Mouse (Mus musculus) neural tube, embryonic 12.5 days (tissue): Measurements from ENCODE around the gene Gpr39. TPM values are rescaled to one million over a fixed set of nuclear protein-coding genes. Genes with fewer than 3 reads are reported as not detected.

Experiments used
- ATAC-seq: fragments of 200-750 bp; cut with Nextera tagmentation; 2 replicates; pipeline ENCODE4 v1.8.0; 2017; ENCODE audit warnings: low read depth, mild to moderate bottlenecking, moderate TSS enrichment, moderate library complexity; ENCODE audit not compliant: low FRiP score
- H3K27ac ChIP-seq: fragments of 300-500 bp; sonication (generic); 2 replicates; pipeline ENCODE4 v1.5.1; 2016
- H3K27me3 ChIP-seq: fragments of 300-500 bp; sonication (generic); replicated peaks from 2 replicates; pipeline ENCODE4 v1.6.1; 2016; ENCODE audit warnings: mild to moderate bottlenecking
- H3K36me3 ChIP-seq: fragments of 300-500 bp; sonication (generic); 2 replicates; pipeline ENCODE4 v1.6.1; 2016; ENCODE audit warnings: mild to moderate bottlenecking
- H3K4me1 ChIP-seq: fragments of 300-500 bp; sonication (generic); 2 replicates; pipeline ENCODE4 v1.6.1; 2016
- H3K4me2 ChIP-seq: fragments of 300-500 bp; sonication (generic); replicated peaks from 2 replicates; pipeline ENCODE4 v1.6.1; 2016; ENCODE audit warnings: mild to moderate bottlenecking
- H3K4me3 ChIP-seq: fragments of 300-500 bp; sonication (generic); 2 replicates; pipeline ENCODE4 v1.5.1; 2016
- H3K9ac ChIP-seq: fragments of 300-500 bp; sonication (generic); 2 replicates; pipeline ENCODE4 v1.6.1; 2016; ENCODE audit warnings: mild to moderate bottlenecking
- H3K9me3 ChIP-seq: fragments of 300-500 bp; sonication (generic); 2 replicates; pipeline ENCODE4 v1.6.1; 2016; ENCODE audit warnings: mild to moderate bottlenecking
- WGBS: fragments of 180-500 bp; shearing (Covaris S2); methylation state at CpG from one replicate; pipeline ENCODE4 v1.1.7; 2016; 5-methylcytosine and 5-hydroxymethylcytosine counted together
- polyA plus RNA-seq: library from polyadenylated mRNA; unstranded; fragments of >200 nt; fragmentation: Nextera tagmentation; extraction: Ambion mirVana; gene quantifications from 2 replicates; pipeline ENCODE4 v1.2.1, GENCODE M21; 2016

Gpr39 gene
- polyA plus RNA-seq, 1 experiment from 2014 or later, result not detected

- WGBS, result 70% methylated on average over 3 of the region's 3 CpGs
- no peaks in the 10 kb centered on the region for H3K9me3 ChIP-seq
- no peak overlapping the region for H3K4me3 ChIP-seq
These were observed 28.6 kb downstream of the Gpr39 start for GRCm38 (mm10) chr1:125705412-125705811.

GRCm38 (mm10) chr1:125715286-125715685 lies 38.5 kb downstream of the Gpr39 start:
- Histone ChIP-seq H3K36me3 (no peaks in the 10 kb centered on the region), H3K4me3 (no peak overlapping the region), H3K9me3 (no peaks in the 10 kb centered on the region), H3K27me3 (no peaks in the 10 kb centered on the region), H3K9ac (no peak overlapping the region), H3K4me1 (no peaks in the 10 kb centered on the region), H3K27ac (no peak overlapping the region), H3K4me2 (no peak overlapping the region)
- 60% methylated on average over 3 of the region's 3 CpGs for WGBS
- ATAC-seq, result no peak

More at GRCm38 (mm10) chr1:125705412-125705811, 28.6 kb downstream of the Gpr39 start:
- H3K27me3 ChIP-seq, result no peaks in the 10 kb centered on the region
- no peak for ATAC-seq
- no peak overlapping the region for H3K4me2 ChIP-seq
- no peak overlapping the region for H3K9ac ChIP-seq
- no peaks in the 10 kb centered on the region for H3K4me1 ChIP-seq
- H3K36me3 ChIP-seq, result no peaks in the 10 kb centered on the region
- no peak overlapping the region for H3K27ac ChIP-seq

DNA sequence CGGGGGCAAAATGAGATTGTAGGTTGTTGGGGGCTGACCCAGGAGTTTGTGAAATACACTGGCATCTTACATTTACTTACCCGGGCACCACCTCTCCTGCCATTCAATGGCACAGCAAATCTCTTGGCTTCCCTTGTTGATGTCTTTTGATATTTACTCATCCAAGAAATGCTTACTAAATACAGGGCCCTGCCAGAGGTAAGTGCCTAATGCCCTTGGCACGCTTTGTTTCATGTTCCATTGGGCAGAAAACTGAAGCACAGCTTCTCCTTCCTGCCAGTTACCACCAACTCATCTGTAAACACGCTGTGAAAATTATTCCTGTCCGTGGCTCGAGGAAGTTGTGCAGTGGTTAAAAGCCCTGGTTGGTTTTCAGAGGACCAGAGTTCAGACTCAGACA lies 39.4 kb downstream of the Gpr39 start:
- H3K4me1 ChIP-seq, result no peaks in the 10 kb centered on the region
- H3K27ac ChIP-seq, result no peak overlapping the region
- ATAC-seq, result no peak
- no peak overlapping the region for H3K4me2 ChIP-seq
- no peaks in the 10 kb centered on the region for H3K9me3 ChIP-seq
- no peak overlapping the region for H3K9ac ChIP-seq
- H3K36me3 ChIP-seq, result no peaks in the 10 kb centered on the region
- no peak overlapping the region for H3K4me3 ChIP-seq
- no peaks in the 10 kb centered on the region for H3K27me3 ChIP-seq
- WGBS, result 80% methylated on average over 6 of the region's 6 CpGs

DNA sequence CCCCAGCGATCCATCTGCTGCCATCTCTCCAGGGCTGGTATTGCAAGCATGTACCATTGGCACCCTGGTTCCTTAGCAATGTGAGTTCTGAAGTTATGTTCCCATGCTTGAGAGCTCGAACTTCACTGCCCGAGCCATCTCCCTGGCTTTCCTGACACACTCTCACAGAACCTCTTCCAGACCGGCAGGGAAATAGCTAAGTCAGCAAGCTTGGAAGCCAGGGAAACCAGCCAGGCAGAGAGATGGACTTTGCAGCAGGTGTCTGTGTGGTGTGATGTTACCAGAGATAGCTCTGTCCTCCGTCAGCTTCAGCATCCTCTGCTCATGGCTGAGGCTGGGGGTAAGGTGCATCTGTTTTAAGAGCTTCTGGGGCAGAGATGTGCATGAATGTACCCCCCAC lies 41.1 kb downstream of the Gpr39 start:
- Histone ChIP-seq H3K27ac (no peak overlapping the region), H3K27me3 (no peaks in the 10 kb centered on the region), H3K36me3 (no peaks in the 10 kb centered on the region), H3K4me2 (no peak overlapping the region), H3K4me3 (no peak overlapping the region), H3K9ac (no peak overlapping the region), H3K9me3 (no peaks in the 10 kb centered on the region), H3K4me1 (no peaks in the 10 kb centered on the region)
- WGBS, result 87% methylated on average over 5 of the region's 5 CpGs
- no peak for ATAC-seq

DNA sequence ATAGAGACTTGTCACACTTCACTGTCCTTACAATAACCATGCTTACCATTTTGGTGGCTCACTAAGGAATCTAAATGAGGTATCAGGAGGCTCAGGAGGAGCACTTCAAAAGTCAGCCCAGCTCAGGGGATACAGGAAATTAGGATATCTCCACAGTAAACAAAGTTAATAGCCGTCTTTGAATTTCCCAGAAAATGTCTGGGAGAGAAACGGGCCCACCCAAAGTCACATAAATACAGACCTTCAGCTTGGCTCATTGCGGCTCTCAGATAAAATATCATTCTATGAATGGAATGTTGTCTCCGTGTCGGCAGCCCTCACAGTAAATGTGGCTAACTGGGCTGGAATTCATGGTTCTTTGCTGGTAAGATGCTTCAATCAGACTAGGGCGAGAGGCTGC lies 42.3 kb downstream of the Gpr39 start:
- Histone ChIP-seq H3K9me3 (no peaks in the 10 kb centered on the region), H3K27me3 (no peaks in the 10 kb centered on the region), H3K4me2 (no peak overlapping the region), H3K4me1 (no peaks in the 10 kb centered on the region), H3K9ac (no peak overlapping the region), H3K27ac (no peak overlapping the region), H3K4me3 (no peak overlapping the region), H3K36me3 (no peaks in the 10 kb centered on the region)
- 84% methylated on average over 6 of the region's 6 CpGs for WGBS
- no peak for ATAC-seq

DNA sequence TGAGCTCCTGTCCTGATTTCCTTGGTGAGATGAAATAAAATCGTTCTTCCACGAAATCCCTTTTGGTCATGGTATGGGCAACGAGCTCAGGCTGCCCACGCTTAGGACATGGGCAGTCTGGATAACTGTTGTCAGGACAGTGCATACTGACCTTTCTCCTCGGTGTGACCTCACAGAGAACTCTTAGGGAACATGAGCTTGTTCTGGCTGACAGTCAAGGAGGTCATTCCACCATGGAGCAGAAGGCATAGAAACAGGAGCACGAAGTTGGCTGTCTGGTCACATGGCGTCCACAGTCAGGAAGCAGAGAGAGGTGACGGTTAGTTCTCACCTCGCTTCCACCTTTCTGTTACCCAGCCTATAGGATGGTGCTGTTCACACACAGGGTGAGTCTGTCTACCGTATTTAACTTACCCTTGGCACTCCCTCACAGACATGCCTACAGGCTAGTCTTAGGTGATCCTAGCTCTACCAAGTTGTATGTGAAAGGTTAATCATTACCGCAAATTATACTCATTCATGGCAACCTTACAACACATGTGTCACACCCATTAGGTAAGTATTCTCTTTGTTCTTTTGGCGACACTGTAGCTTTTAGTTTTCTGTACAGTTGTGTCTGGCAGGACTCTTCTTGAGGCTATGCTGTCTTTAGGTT lies 44.4 kb downstream of the Gpr39 start:
- Histone ChIP-seq H3K9ac (no peak overlapping the region), H3K4me1 (no peaks in the 10 kb centered on the region), H3K36me3 (no peaks in the 10 kb centered on the region), H3K27me3 (no peaks in the 10 kb centered on the region), H3K27ac (no peak overlapping the region), H3K4me2 (no peak overlapping the region), H3K9me3 (no peaks in the 10 kb centered on the region), H3K4me3 (no peak overlapping the region)
- 91% methylated on average over 12 of the region's 12 CpGs for WGBS
- no peak for ATAC-seq

- H3K36me3 ChIP-seq, result no peaks in the 10 kb centered on the region
- H3K9ac ChIP-seq, result no peak overlapping the region
- no peaks in the 10 kb centered on the region for H3K27me3 ChIP-seq
- no peak overlapping the region for H3K4me3 ChIP-seq
- ATAC-seq, result no peak
- H3K4me2 ChIP-seq, result no peak overlapping the region
- H3K27ac ChIP-seq, result no peak overlapping the region
- H3K4me1 ChIP-seq, result no peaks in the 10 kb centered on the region
- H3K9me3 ChIP-seq, result no peaks in the 10 kb centered on the region
- 81% methylated on average over 5 of the region's 5 CpGs for WGBS
These were observed 47.5 kb downstream of the Gpr39 start for GRCm38 (mm10) chr1:125724304-125724703.

DNA sequence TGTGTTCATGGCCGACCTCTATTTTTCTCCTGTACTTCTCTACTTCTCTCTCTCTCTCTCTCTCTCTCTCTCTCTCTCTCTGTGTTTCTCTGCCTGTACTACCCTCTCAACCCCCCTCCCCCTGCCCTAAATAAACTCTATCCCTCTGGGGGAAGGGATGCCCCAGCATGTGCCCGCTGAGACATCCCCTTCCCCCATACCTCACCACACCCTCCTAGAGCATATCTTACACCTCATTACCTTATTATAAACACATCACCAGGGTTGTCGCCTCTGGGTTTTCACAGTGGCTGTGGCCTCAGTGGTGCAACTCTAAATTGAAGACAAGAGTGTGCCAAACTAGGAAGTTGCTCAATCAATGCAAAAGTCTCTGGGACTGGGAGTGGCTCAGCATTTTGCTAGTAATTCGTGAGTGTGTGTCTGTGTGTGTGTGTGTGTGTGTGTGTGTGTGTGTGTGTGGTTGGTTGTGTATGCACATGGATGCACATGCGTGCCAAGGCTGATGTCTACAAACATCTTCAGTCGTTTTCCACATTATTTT lies 52.3 kb downstream of the Gpr39 start:
- ATAC-seq, result no peak; the same call in 1 of the 2 replicates
- no peak overlapping the region for H3K9ac ChIP-seq
- WGBS, result 72% methylated on average over 6 of the region's 6 CpGs
- H3K4me2 ChIP-seq, result no peak overlapping the region
- no peaks in the 10 kb centered on the region for H3K9me3 ChIP-seq
- no peaks in the 10 kb centered on the region for H3K27me3 ChIP-seq
- H3K36me3 ChIP-seq, result no peaks in the 10 kb centered on the region
- H3K4me1 ChIP-seq, result no peaks in the 10 kb centered on the region; the same call in 1 of the 2 replicates
- H3K27ac ChIP-seq, result no peak overlapping the region
- H3K4me3 ChIP-seq, result no peak overlapping the region

DNA sequence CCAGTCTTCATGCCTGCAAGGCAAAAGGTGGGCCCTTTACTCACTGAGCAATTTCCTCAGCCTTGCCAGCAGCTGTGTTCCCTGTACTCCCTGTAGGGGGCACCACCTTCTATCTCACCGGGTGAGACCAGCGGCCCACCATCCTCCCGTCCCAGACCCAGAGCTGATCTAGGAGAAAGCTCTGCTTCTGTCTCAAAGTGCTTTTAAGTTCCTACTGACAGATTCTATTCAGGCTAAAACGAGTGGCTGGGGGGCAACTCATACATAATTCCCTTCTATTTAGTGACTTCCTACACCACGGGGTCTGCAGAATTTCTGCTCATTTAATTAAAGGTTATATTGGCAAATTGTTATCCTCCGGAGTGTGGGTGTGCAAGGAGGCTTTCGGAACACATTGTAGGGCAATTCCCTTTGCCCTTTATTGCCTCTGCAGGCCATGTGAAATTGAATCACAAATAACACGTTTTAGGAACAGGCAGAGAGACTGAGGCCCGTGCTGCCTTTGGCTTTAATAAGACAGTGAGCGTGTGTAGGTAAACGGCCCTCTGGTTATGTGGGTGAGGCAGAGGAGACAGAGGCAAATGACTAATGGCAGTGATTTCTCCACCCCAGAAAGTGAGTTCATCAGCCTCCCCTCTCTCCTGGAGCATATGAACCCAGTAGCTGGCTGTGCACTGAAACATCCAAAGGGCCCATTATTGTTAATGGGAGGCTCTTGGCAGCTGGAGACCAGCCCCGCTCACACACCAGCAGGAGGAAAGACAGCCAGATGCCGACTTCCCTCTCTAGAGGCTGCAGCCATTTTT lies 53.1 kb downstream of the Gpr39 start:
- no peak overlapping the region for H3K4me2 ChIP-seq
- ATAC-seq, result peak; percentile 39; the same call in 1 of the 2 replicates

GRCm38 (mm10) chr1:125730537-125730880 lies 53.7 kb downstream of the Gpr39 start:
- no peaks in the 10 kb centered on the region for H3K27me3 ChIP-seq
- H3K36me3 ChIP-seq, result no peaks in the 10 kb centered on the region
- H3K4me2 ChIP-seq, result no peak overlapping the region
- 0 out of 2 replicates have a peak, but pooled peaks have one; percentile 16 for ATAC-seq
- no peaks in the 10 kb centered on the region for H3K9me3 ChIP-seq
- no peak overlapping the region for H3K9ac ChIP-seq
- H3K27ac ChIP-seq, result no peak overlapping the region
- H3K4me1 ChIP-seq, result no peaks in the 10 kb centered on the region; the same call in 1 of the 2 replicates
- WGBS, result 88% methylated on average over 6 of the region's 6 CpGs
- H3K4me3 ChIP-seq, result no peak overlapping the region

More for the DNA sequence above, 53.1 kb downstream of the Gpr39 start:
- H3K9me3 ChIP-seq, result no peaks in the 10 kb centered on the region
- no peak overlapping the region for H3K27ac ChIP-seq
- no peaks in the 10 kb centered on the region for H3K27me3 ChIP-seq
- no peak overlapping the region for H3K4me3 ChIP-seq
- no peak overlapping the region for H3K9ac ChIP-seq
- H3K4me1 ChIP-seq, result no peaks in the 10 kb centered on the region; the same call in 1 of the 2 replicates
- no peaks in the 10 kb centered on the region for H3K36me3 ChIP-seq
- WGBS, result 49% methylated on average over 13 of the region's 13 CpGs

DNA sequence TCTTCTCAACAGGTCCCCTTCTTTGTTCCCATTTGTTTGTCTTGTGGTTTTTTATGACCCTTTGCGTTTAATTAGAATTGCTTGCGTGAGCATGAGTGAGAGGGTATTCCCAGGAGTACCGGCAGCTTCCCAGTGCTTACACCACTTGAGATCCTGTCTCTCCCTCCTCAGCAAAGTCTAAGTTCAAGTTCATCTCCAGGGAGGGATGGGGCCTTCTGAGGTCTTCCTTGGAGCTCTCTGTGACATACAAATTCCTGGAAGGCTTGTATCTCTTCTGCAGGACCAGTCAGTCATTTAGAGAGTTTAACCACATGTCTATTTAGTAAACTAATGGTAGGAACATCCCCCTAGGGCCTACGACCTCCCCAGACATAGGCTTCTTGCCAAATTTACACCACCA lies 55.1 kb downstream of the Gpr39 start:
- ATAC-seq, result no peak
- no peak overlapping the region for H3K27ac ChIP-seq
- H3K4me3 ChIP-seq, result no peak overlapping the region
- no peaks in the 10 kb centered on the region for H3K9me3 ChIP-seq
- no peaks in the 10 kb centered on the region; the same call in 1 of the 2 replicates for H3K4me1 ChIP-seq
- H3K9ac ChIP-seq, result no peak overlapping the region
- WGBS, result 44% methylated on average over 4 of the region's 4 CpGs
- H3K36me3 ChIP-seq, result no peaks in the 10 kb centered on the region
- H3K4me2 ChIP-seq, result no peak overlapping the region
- H3K27me3 ChIP-seq, result no peaks in the 10 kb centered on the region

- Histone ChIP-seq H3K9me3 (no peaks in the 10 kb centered on the region), H3K4me2 (no peak overlapping the region), H3K4me3 (no peak overlapping the region), H3K36me3 (no peaks in the 10 kb centered on the region), H3K27ac (no peak overlapping the region), H3K9ac (no peak overlapping the region), H3K27me3 (no peaks in the 10 kb centered on the region), H3K4me1 (no peaks in the 10 kb centered on the region)
- WGBS, result 90% methylated on average over 4 of the region's 4 CpGs
- no peak for ATAC-seq
These were observed 68.0 kb downstream of the Gpr39 start for GRCm38 (mm10) chr1:125744766-125745165.
